8 mouse cellular contexts compared by ENCODE assay signal in genomic region chr3:88624324-88624723, GRCm38 (mm10). TPM values are rescaled to one million over a fixed set of nuclear protein-coding genes. Genes with fewer than 3 reads are reported as not detected.
DNase-seq lines count a peak whose midpoint lies in the region; ATAC-seq lines count a peak whose summit lies in the region.

No protein-coding gene starts in this region.

- H3K27me3 ChIP-seq in heart, embryonic 15.5 days, result no peaks in the 10 kb centered on the region
- H3K27me3 ChIP-seq in liver, embryonic 16.5 days (ENCODE audit: control insufficient read depth, insufficient read depth, low read depth, low read length), result no peaks in the 10 kb centered on the region

- H3K9me3 ChIP-seq in heart, embryonic 15.5 days (replicated peaks), result no peaks in the 10 kb centered on the region
- no peaks in the 10 kb centered on the region for H3K9me3 ChIP-seq in liver, embryonic 16.5 days (replicated peaks; ENCODE audit: control insufficient read depth, low read length)

- H3K4me2 ChIP-seq in heart, embryonic 15.5 days, result peak overlapping the region; percentile 88
- peak overlapping the region; percentile 19; the same call in 1 of the 2 replicates for H3K4me2 ChIP-seq in liver, embryonic 16.5 days (ENCODE audit: low read depth, low read length)

- WGBS in heart, embryonic 15.5 days, result 33% methylated on average over 4 of the region's 4 CpGs
- WGBS in liver, embryonic 16.5 days (ENCODE audit: insufficient replicate concordance), result 14% methylated on average over 4 of the region's 4 CpGs

- peak; percentile 34 for ATAC-seq in cerebellum, adult (ENCODE audit: insufficient number of reproducible peaks, low FRiP score, low TSS enrichment)
- no peak for ATAC-seq in heart, embryonic 15.5 days (replicated peaks; ENCODE audit: insufficient number of reproducible peaks, insufficient read depth, low FRiP score, low read depth)
- no peak for ATAC-seq in liver, embryonic 16.5 days (ENCODE audit: low read depth)

- DNase-seq in kidney, adult 11 months, result peak; percentile 18
- no peak for DNase-seq in kidney, adult 9 months
- no peak for DNase-seq in yolk sac, embryonic 10.5 days (ENCODE audit: low spot score)
- DNase-seq in testis, postnatal 14 days (ENCODE audit: low spot score), result no peak
- DNase-seq in frontal cortex, adult 2 months (ENCODE audit: extremely low spot score in 1 of 2, low spot score in 1 of 2), result no peak

- peak overlapping the region; percentile 94 for H3K27ac ChIP-seq in heart, embryonic 15.5 days
- H3K27ac ChIP-seq in liver, embryonic 16.5 days (ENCODE audit: low read length), result no peak overlapping the region

- H3K9ac ChIP-seq in heart, embryonic 15.5 days, result peak overlapping the region; percentile 76
- no peak overlapping the region for H3K9ac ChIP-seq in liver, embryonic 16.5 days (ENCODE audit: low read depth, low read length)

- no peaks in the 10 kb centered on the region for H3K36me3 ChIP-seq in heart, embryonic 15.5 days
- no peaks in the 10 kb centered on the region for H3K36me3 ChIP-seq in liver, embryonic 16.5 days (ENCODE audit: control insufficient read depth, insufficient read depth)

- H3K4me1 ChIP-seq in heart, embryonic 15.5 days (replicated peaks), result peaks cover 76% of the 10 kb centered on the region
- peaks cover 72% of the 10 kb centered on the region for H3K4me1 ChIP-seq in liver, embryonic 16.5 days (ENCODE audit: control insufficient read depth, low read depth, low read length)

- peak overlapping the region; percentile 65 for H3K4me3 ChIP-seq in heart, embryonic 15.5 days
- no peak overlapping the region for H3K4me3 ChIP-seq in liver, embryonic 16.5 days (ENCODE audit: low read depth, low read length)

RNA-seq across cellular contexts. Expression of gene Arhgef2, which starts 18.6 kb away (rescaled TPM):
- polyA plus RNA-seq in heart, embryonic 15.5 days (2015; fragmentation: Nextera tagmentation; extraction: Ambion mirVana), result 72.8 and 82.5 TPM in 2 replicates
- polyA plus RNA-seq in liver, embryonic 16.5 days (2015; fragmentation: Nextera tagmentation; extraction: Ambion mirVana), result 16.4 and 20.0 TPM in 2 replicates
- polyA plus RNA-seq in frontal cortex, adult 2 months (2012; rRNA removed), result 185 and 212 TPM in 2 replicates

RNA-seq across cellular contexts. Expression of gene Rxfp4, which starts 28.6 kb away (rescaled TPM):
- not detected in 2 replicates for polyA plus RNA-seq in heart, embryonic 15.5 days (2015; fragmentation: Nextera tagmentation; extraction: Ambion mirVana)
- polyA plus RNA-seq in liver, embryonic 16.5 days (2015; fragmentation: Nextera tagmentation; extraction: Ambion mirVana), result not detected in 2 replicates
- not detected in 2 replicates for polyA plus RNA-seq in frontal cortex, adult 2 months (2012; rRNA removed)

RNA-seq across cellular contexts. Expression of gene Ssr2, which starts 48.6 kb away (rescaled TPM):
- polyA plus RNA-seq in heart, embryonic 15.5 days (2015; fragmentation: Nextera tagmentation; extraction: Ambion mirVana), result 164 and 178 TPM in 2 replicates
- 171 and 190 TPM in 2 replicates for polyA plus RNA-seq in liver, embryonic 16.5 days (2015; fragmentation: Nextera tagmentation; extraction: Ambion mirVana)
- 111 and 131 TPM in 2 replicates for polyA plus RNA-seq in frontal cortex, adult 2 months (2012; rRNA removed)
